Mouse (Mus musculus) ES-Bruce4 (cell line): ENCODE results near the gene Camta1. TPM values are rescaled to one million over a fixed set of nuclear protein-coding genes. Genes with fewer than 3 reads are reported as not detected.

ENCODE experiments used
- H3K27ac ChIP-seq: 2 replicates; pipeline ENCODE4 v1.5.1; 2012; ENCODE audit warnings: low read length, inconsistent platforms; ENCODE audit not compliant: insufficient read depth
- H3K27me3 ChIP-seq: 2 replicates; pipeline ENCODE4 v1.6.1; 2012; ENCODE audit warnings: mild to moderate bottlenecking, low read length, inconsistent platforms; ENCODE audit not compliant: control insufficient read depth, poor library complexity, insufficient read depth, severe bottlenecking
- H3K36me3 ChIP-seq: 2 replicates; pipeline ENCODE4 v1.6.1; 2012; ENCODE audit warnings: inconsistent platforms, mild to moderate bottlenecking, low read length, moderate library complexity; ENCODE audit not compliant: control insufficient read depth, poor library complexity, insufficient read depth, severe bottlenecking
- H3K4me1 ChIP-seq: one replicate; pipeline ENCODE4 v1.8.1; 2011; ENCODE audit warnings: low read length; ENCODE audit not compliant: control insufficient read depth, insufficient read depth
- H3K4me3 ChIP-seq: 2 replicates; pipeline ENCODE4 v1.5.1; 2011; ENCODE audit warnings: low read depth, mild to moderate bottlenecking, low read length
- H3K9ac ChIP-seq: 2 replicates; pipeline ENCODE4 v1.6.1; 2012; ENCODE audit warnings: low read depth, mild to moderate bottlenecking, inconsistent platforms; ENCODE audit not compliant: poor library complexity, severe bottlenecking
- H3K9me3 ChIP-seq: replicated peaks from 2 replicates; pipeline ENCODE4 v1.6.1; 2012; ENCODE audit warnings: mild to moderate bottlenecking, low read length, inconsistent platforms; ENCODE audit not compliant: control insufficient read depth, poor library complexity, insufficient read depth, severe bottlenecking
- CTCF ChIP-seq: IDR thresholded peaks from one replicate; pipeline ENCODE4 v1.8.1; 2011; ENCODE audit warnings: low read depth, low read length
- EP300 ChIP-seq: IDR thresholded peaks from 2 replicates; pipeline ENCODE4 v1.6.1; 2011; ENCODE audit warnings: low read depth, low read length; ENCODE audit not compliant: insufficient read depth
- POLR2A ChIP-seq: IDR thresholded peaks from one replicate; pipeline ENCODE4 v1.8.1; 2011; ENCODE audit warnings: low read length; ENCODE audit not compliant: insufficient read depth
- polyA plus RNA-seq: library from polyadenylated mRNA; stranded (reverse); fragments of >200 nt; gene quantifications from 2 replicates; pipeline ENCODE4 v1.2.4, GENCODE M21; 2011; ENCODE audit warnings: low read depth; ENCODE audit not compliant: missing spikeins, insufficient read depth, insufficient read length

Gene Camta1
- polyA plus RNA-seq, 1 experiment = 85.3 TPM

GRCm38 (mm10) chr4:151194715-151195097 lies 667.0 kb downstream of the Camta1 start:
- no peak overlapping the region for H3K9ac ChIP-seq
- no peak overlapping the region for H3K4me3 ChIP-seq
- no peak overlapping the region for H3K27ac ChIP-seq
- TF ChIP-seq CTCF (no peak), POLR2A (no peak), EP300 (no peak)
- no peaks in the 10 kb centered on the region for H3K36me3 ChIP-seq
- H3K9me3 ChIP-seq = no peaks in the 10 kb centered on the region
- no peaks in the 10 kb centered on the region for H3K27me3 ChIP-seq
- H3K4me1 ChIP-seq = no peaks in the 10 kb centered on the region

- Histone ChIP-seq H3K4me1 (no peaks in the 10 kb centered on the region), H3K27ac (no peak overlapping the region), H3K9ac (no peak overlapping the region), H3K27me3 (no peaks in the 10 kb centered on the region), H3K4me3 (no peak overlapping the region), H3K9me3 (no peaks in the 10 kb centered on the region), H3K36me3 (no peaks in the 10 kb centered on the region)
- TF ChIP-seq CTCF (no peak), POLR2A (no peak), EP300 (no peak)
Observed at GRCm38 (mm10) chr4:151194030-151194714, 667.5 kb downstream of the Camta1 start.

- no peak for TF ChIP-seq CTCF
- TF ChIP-seq EP300 = no peak
- no peak for TF ChIP-seq POLR2A
- no peak overlapping the region for H3K9ac ChIP-seq
- no peak overlapping the region for H3K4me3 ChIP-seq
- no peaks in the 10 kb centered on the region for H3K36me3 ChIP-seq
- no peaks in the 10 kb centered on the region for H3K27me3 ChIP-seq
- H3K4me1 ChIP-seq = no peaks in the 10 kb centered on the region
- H3K9me3 ChIP-seq = no peaks in the 10 kb centered on the region
- H3K27ac ChIP-seq = no peak overlapping the region
Observed at GRCm38 (mm10) chr4:151186447-151186846, 675.2 kb downstream of the Camta1 start.

- no peak overlapping the region for H3K4me3 ChIP-seq
- H3K4me1 ChIP-seq = no peaks in the 10 kb centered on the region
- H3K9ac ChIP-seq = no peak overlapping the region
- no peak overlapping the region for H3K27ac ChIP-seq
- H3K36me3 ChIP-seq = no peaks in the 10 kb centered on the region
- H3K27me3 ChIP-seq = no peaks in the 10 kb centered on the region
- no peaks in the 10 kb centered on the region for H3K9me3 ChIP-seq
- TF ChIP-seq POLR2A = no peak
- TF ChIP-seq CTCF = no peak
- TF ChIP-seq EP300 = no peak
Observed at GRCm38 (mm10) chr4:151185750-151186149, 675.9 kb downstream of the Camta1 start.

GRCm38 (mm10) chr4:151180394-151180902 lies 681.2 kb downstream of the Camta1 start:
- Histone ChIP-seq H3K27me3 (no peaks in the 10 kb centered on the region), H3K9me3 (no peaks in the 10 kb centered on the region), H3K4me1 (no peaks in the 10 kb centered on the region), H3K4me3 (no peak overlapping the region), H3K27ac (no peak overlapping the region), H3K36me3 (no peaks in the 10 kb centered on the region), H3K9ac (no peak overlapping the region)
- TF ChIP-seq CTCF (no peak), EP300 (no peak), POLR2A (no peak)

GRCm38 (mm10) chr4:151179639-151180038 lies 682.0 kb downstream of the Camta1 start:
- H3K36me3 ChIP-seq = no peaks in the 10 kb centered on the region
- H3K4me1 ChIP-seq = no peaks in the 10 kb centered on the region
- no peaks in the 10 kb centered on the region for H3K27me3 ChIP-seq
- no peak overlapping the region for H3K9ac ChIP-seq
- H3K27ac ChIP-seq = no peak overlapping the region
- no peaks in the 10 kb centered on the region for H3K9me3 ChIP-seq
- no peak overlapping the region for H3K4me3 ChIP-seq
- TF ChIP-seq CTCF = no peak
- no peak for TF ChIP-seq EP300
- TF ChIP-seq POLR2A = no peak
